ENCODE assay signal across 15 mouse cellular contexts in genomic region chr1:134105764-134106430, GRCm38 (mm10). TPM values are rescaled to one million over a fixed set of nuclear protein-coding genes. Genes with fewer than 3 reads are reported as not detected.
DNase-seq lines count a peak whose midpoint lies in the region; ATAC-seq and TF ChIP-seq lines count a peak whose summit lies in the region.
"Had no signal": no experiment of that assay in that cellular context is flagged by ENCODE, and none has a peak within 500 bp of the region (broad histone marks: within the 10 kb centered on the region; RNA-seq: fewer than 3 reads in every experiment).

No protein-coding gene starts in this region.

- no peaks in the 10 kb centered on the region for H3K36me3 ChIP-seq in limb, embryonic 14.5 days (ENCODE audit: control insufficient read depth, insufficient read depth, low read length)
- no peaks in the 10 kb centered on the region for H3K36me3 ChIP-seq in limb, embryonic 10.5 days
- H3K36me3 ChIP-seq in lung, postnatal 0 days (ENCODE audit: insufficient read depth, low read length): no peaks in the 10 kb centered on the region
- H3K36me3 ChIP-seq in hindbrain, embryonic 13.5 days: no peaks in the 10 kb centered on the region
- H3K36me3 ChIP-seq: forebrain, embryonic 15.5 days; kidney, embryonic 15.5 days; limb, embryonic 15.5 days; neural tube, embryonic 13.5 days had no signal

- H3K9me3 ChIP-seq in limb, embryonic 14.5 days (ENCODE audit: control insufficient read depth, low read length): no peaks in the 10 kb centered on the region
- no peaks in the 10 kb centered on the region for H3K9me3 ChIP-seq in limb, embryonic 10.5 days (replicated peaks)
- no peaks in the 10 kb centered on the region for H3K9me3 ChIP-seq in lung, postnatal 0 days (ENCODE audit: low read length)
- H3K9me3 ChIP-seq in hindbrain, embryonic 13.5 days: no peaks in the 10 kb centered on the region
- H3K9me3 ChIP-seq: forebrain, embryonic 15.5 days; kidney, embryonic 15.5 days; limb, embryonic 15.5 days; neural tube, embryonic 13.5 days had no signal

- no peak for TF ChIP-seq EP300 in lung, postnatal 0 days (IDR thresholded peaks at IDR 0.05)

- no peak for TF ChIP-seq POLR2A in limb, embryonic 14.5 days (IDR thresholded peaks at IDR 0.05; ENCODE audit: borderline replicate concordance, extremely low read depth, insufficient read depth, insufficient read length)
- TF ChIP-seq POLR2A in bone marrow, adult 2 months (IDR thresholded peaks at IDR 0.05; ENCODE audit: borderline replicate concordance, control insufficient read depth, low read depth, low read length): no peak

- no peak overlapping the region for H3K9ac ChIP-seq in limb, embryonic 14.5 days (ENCODE audit: low read depth, low read length, severe bottlenecking)
- no peak overlapping the region for H3K9ac ChIP-seq in lung, postnatal 0 days (replicated peaks; ENCODE audit: low read depth)
- H3K9ac ChIP-seq in hindbrain, embryonic 13.5 days: no peak overlapping the region
- H3K9ac ChIP-seq: forebrain, embryonic 15.5 days; kidney, embryonic 15.5 days; limb, embryonic 15.5 days; neural tube, embryonic 13.5 days had no signal

- ATAC-seq in limb, embryonic 14.5 days (ENCODE audit: low FRiP score, low read depth): 0 out of 2 replicates have a peak, but pooled peaks have one; percentile 4
- ATAC-seq in lung, postnatal 0 days: peak; percentile 44
- no peak for ATAC-seq in hindbrain, embryonic 13.5 days (ENCODE audit: low FRiP score)

- H3K27me3 ChIP-seq in limb, embryonic 14.5 days (ENCODE audit: control insufficient read depth, insufficient read depth, low read length): no peaks in the 10 kb centered on the region
- peaks cover 12% of the 10 kb centered on the region for H3K27me3 ChIP-seq in limb, embryonic 10.5 days (ENCODE audit: low read depth, poor library complexity, severe bottlenecking)
- no peaks in the 10 kb centered on the region for H3K27me3 ChIP-seq in lung, postnatal 0 days (replicated peaks; ENCODE audit: insufficient read depth, low read length)
- H3K27me3 ChIP-seq in hindbrain, embryonic 13.5 days: no peaks in the 10 kb centered on the region
- H3K27me3 ChIP-seq: forebrain, embryonic 15.5 days; kidney, embryonic 15.5 days; limb, embryonic 15.5 days; neural tube, embryonic 13.5 days had no signal

- DNase-seq in adrenal gland, postnatal 10 days: peak; percentile 1
- DNase-seq in adrenal gland, postnatal 4 days (ENCODE audit: low spot score in 2 of 2): no peak
- DNase-seq in limb, embryonic 14.5 days (ENCODE audit: low spot score): no peak
- DNase-seq in limb, embryonic 10.5 days (ENCODE audit: low spot score): no peak
- DNase-seq in lung, postnatal 0 days (ENCODE audit: low spot score): peak; percentile 85
- DNase-seq in urinary bladder, adult 2 months (ENCODE audit: low spot score): no peak

- 50% methylated on average over 3 of the region's 3 CpGs for WGBS in limb, embryonic 14.5 days
- 54% methylated on average over 3 of the region's 3 CpGs for WGBS in limb, embryonic 10.5 days
- 38% methylated on average over 3 of the region's 3 CpGs for WGBS in bone marrow, adult 2 months
- 39% methylated on average over 3 of the region's 3 CpGs for WGBS in lung, postnatal 0 days
- WGBS in hindbrain, embryonic 13.5 days: 59% methylated on average over 3 of the region's 3 CpGs

- TF ChIP-seq CTCF in bone marrow, adult 2 months (IDR thresholded peaks at IDR 0.05; ENCODE audit: control insufficient read depth, insufficient read depth, low read length): no peak
- no peak for TF ChIP-seq CTCF in lung, postnatal 0 days (IDR thresholded peaks at IDR 0.05)

- H3K4me1 ChIP-seq in limb, embryonic 14.5 days (ENCODE audit: control insufficient read depth, insufficient read depth, low read length): no peaks in the 10 kb centered on the region; the same call in 1 of the 2 replicates
- H3K4me1 ChIP-seq in limb, embryonic 10.5 days: no peaks in the 10 kb centered on the region
- H3K4me1 ChIP-seq in bone marrow, adult 2 months (ENCODE audit: control insufficient read depth, insufficient read depth, low read length): peaks cover 4% of the 10 kb centered on the region; the same call in 1 of the 2 replicates
- H3K4me1 ChIP-seq in lung, postnatal 0 days (ENCODE audit: insufficient read depth, low read depth, low read length): peaks cover 12% of the 10 kb centered on the region
- H3K4me1 ChIP-seq in hindbrain, embryonic 13.5 days (replicated peaks): 0 out of 2 replicates have a peak, but pooled peaks cover 4% of the 10 kb centered on the region
- H3K4me1 ChIP-seq: forebrain, embryonic 15.5 days had no signal

- H3K4me3 ChIP-seq in limb, embryonic 14.5 days (replicated peaks; ENCODE audit: low read length): no peak overlapping the region
- H3K4me3 ChIP-seq in limb, embryonic 10.5 days: no peak overlapping the region
- peak overlapping the region; percentile 60 for H3K4me3 ChIP-seq in bone marrow, adult 2 months (replicated peaks; ENCODE audit: control insufficient read depth, low read depth, low read length)
- no peak overlapping the region; the same call in 1 of the 2 replicates for H3K4me3 ChIP-seq in lung, postnatal 0 days (ENCODE audit: low read depth, low read length)
- no peak overlapping the region for H3K4me3 ChIP-seq in hindbrain, embryonic 13.5 days
- H3K4me3 ChIP-seq: forebrain, embryonic 15.5 days; kidney, embryonic 15.5 days; limb, embryonic 15.5 days; neural tube, embryonic 13.5 days had no signal

- no peak overlapping the region for H3K27ac ChIP-seq in limb, embryonic 14.5 days (replicated peaks; ENCODE audit: low read depth, low read length)
- no peak overlapping the region for H3K27ac ChIP-seq in limb, embryonic 10.5 days
- H3K27ac ChIP-seq in bone marrow, adult 2 months (ENCODE audit: control insufficient read depth, insufficient read depth, low read depth, low read length, poor library complexity): peak overlapping the region; percentile 30; the same call in 1 of the 2 replicates
- H3K27ac ChIP-seq in lung, postnatal 0 days (ENCODE audit: low read length): peak overlapping the region; percentile 71
- H3K27ac ChIP-seq in hindbrain, embryonic 13.5 days: no peak overlapping the region
- H3K27ac ChIP-seq: forebrain, embryonic 15.5 days; kidney, embryonic 15.5 days; limb, embryonic 15.5 days; neural tube, embryonic 13.5 days had no signal

- no peak overlapping the region for H3K4me2 ChIP-seq in limb, embryonic 14.5 days (replicated peaks; ENCODE audit: low read depth, low read length, severe bottlenecking)
- peak overlapping the region; percentile 27 for H3K4me2 ChIP-seq in lung, postnatal 0 days (replicated peaks; ENCODE audit: low read depth, low read length)
- no peak overlapping the region for H3K4me2 ChIP-seq in hindbrain, embryonic 13.5 days
- H3K4me2 ChIP-seq: forebrain, embryonic 15.5 days; kidney, embryonic 15.5 days; limb, embryonic 15.5 days; neural tube, embryonic 13.5 days had no signal

RNA-seq across cellular contexts. Expression of gene Chit1, which starts 5.1 kb away (rescaled TPM):
- under 1 TPM in 1 of 2 experiments, not detected in 1; 0.15 TPM for total RNA-seq in adrenal gland, postnatal 10 days (2021)
- not detected for total RNA-seq in adrenal gland, postnatal 4 days (2021)
- 0.33 TPM in 2 replicates for polyA plus RNA-seq in limb, embryonic 14.5 days (2012; rRNA removed)
- 0.18 and 0.30 TPM in 2 replicates for polyA plus RNA-seq in limb, embryonic 14.5 days (2014; fragmentation: Nextera tagmentation; extraction: Ambion mirVana)
- not detected in 2 replicates for polyA plus RNA-seq in limb, embryonic 10.5 days (2016; fragmentation: Nextera tagmentation; extraction: Ambion mirVana)
- polyA plus RNA-seq in bone marrow, adult 2 months (2011; ENCODE audit: insufficient read depth, insufficient read length, low replicate concordance, missing spikeins): not detected in 2 replicates
- 0.29 TPM in 1 of 2 replicates, not detected in the other for polyA plus RNA-seq in lung, postnatal 0 days (2015; fragmentation: Nextera tagmentation; extraction: Ambion mirVana)
- 0.04 TPM in 1 of 2 replicates, not detected in the other for polyA plus RNA-seq in urinary bladder, adult 2 months (2012; rRNA removed)
- polyA plus RNA-seq in hindbrain, embryonic 13.5 days (2015; fragmentation: Nextera tagmentation; extraction: Ambion mirVana): 0.30 and 0.35 TPM in 2 replicates
- total RNA-seq: gastrocnemius, adult 18-20 months; heart, adult 18-20 months; megakaryocyte-erythroid progenitor cell, adult 5-6 weeks had no signal

RNA-seq across cellular contexts. Expression of gene Btg2, which starts 27.0 kb away (rescaled TPM):
- 10 to 100 TPM; 32.4 to 58.1 TPM for total RNA-seq in adrenal gland, postnatal 10 days (2021)
- 10 to 100 TPM; 25.6 to 27.8 TPM for total RNA-seq in adrenal gland, postnatal 4 days (2021)
- polyA plus RNA-seq in limb, embryonic 14.5 days (2012; rRNA removed): 18.6 TPM in 2 replicates
- polyA plus RNA-seq in limb, embryonic 14.5 days (2014; fragmentation: Nextera tagmentation; extraction: Ambion mirVana): 26.2 and 26.4 TPM in 2 replicates
- polyA plus RNA-seq in limb, embryonic 10.5 days (2016; fragmentation: Nextera tagmentation; extraction: Ambion mirVana): 10.1 and 17.7 TPM in 2 replicates
- 79.9 and 89.5 TPM in 2 replicates for polyA plus RNA-seq in bone marrow, adult 2 months (2011; ENCODE audit: insufficient read depth, insufficient read length, low replicate concordance, missing spikeins)
- 177 and 184 TPM in 2 replicates for polyA plus RNA-seq in lung, postnatal 0 days (2015; fragmentation: Nextera tagmentation; extraction: Ambion mirVana)
- polyA plus RNA-seq in urinary bladder, adult 2 months (2012; rRNA removed): 48.4 and 67.8 TPM in 2 replicates
- polyA plus RNA-seq in hindbrain, embryonic 13.5 days (2015; fragmentation: Nextera tagmentation; extraction: Ambion mirVana): 57.4 and 63.4 TPM in 2 replicates

Comparison
In these comparisons a context has a peak if more than half of its experiments do, and no peak if none do; other contexts are left out.
1. DNase-seq: peak in adrenal gland, postnatal 10 days (single experiment) and lung, postnatal 0 days (single experiment); none in adrenal gland, postnatal 4 days (0 of 2), limb, embryonic 14.5 days (single experiment), limb, embryonic 10.5 days (single experiment) and urinary bladder, adult 2 months (single experiment).
2. H3K27ac ChIP-seq: peak in bone marrow, adult 2 months (single experiment) and lung, postnatal 0 days (single experiment); none in limb, embryonic 14.5 days (single experiment), limb, embryonic 10.5 days (single experiment) and hindbrain, embryonic 13.5 days (single experiment).